Mouse (Mus musculus): ENCODE measurements around the gene Vasp. TPM values are rescaled to one million over a fixed set of nuclear protein-coding genes. Genes with fewer than 3 reads are reported as not detected.

The Vasp gene
- polyA plus RNA-seq, 1 experiment: 145 TPM

GRCm38 (mm10) chr7:19309278-19309883 lies 37.8 kb upstream of the Vasp start:
- Histone ChIP-seq H3K36me3 (ENCODE audit: control insufficient read depth, insufficient read depth) (no peaks in the 10 kb centered on the region), H3K4me3 (ENCODE audit: insufficient read depth, poor library complexity, severe bottlenecking) (peak overlapping the region; percentile 42), H3ac (ENCODE audit: control insufficient read depth, insufficient read length, low read depth) (peak overlapping the region; percentile 62), H3K79me3 (ENCODE audit: low read depth) (no peaks in the 10 kb centered on the region), H3K79me2 (ENCODE audit: control insufficient read depth, insufficient read depth) (no peaks in the 10 kb centered on the region), H3K27me3 (ENCODE audit: control insufficient read depth, insufficient read depth, insufficient read length) (no peaks in the 10 kb centered on the region)
- no peak for TF ChIP-seq CEBPB (IDR thresholded peaks at IDR 0.05; ENCODE audit: low read depth)

- Histone ChIP-seq H3ac (ENCODE audit: control insufficient read depth, insufficient read length, low read depth) (peak overlapping the region; percentile 28), H3K79me3 (ENCODE audit: low read depth) (no peaks in the 10 kb centered on the region), H3K36me3 (ENCODE audit: control insufficient read depth, insufficient read depth) (no peaks in the 10 kb centered on the region), H3K79me2 (ENCODE audit: control insufficient read depth, insufficient read depth) (no peaks in the 10 kb centered on the region), H3K27me3 (ENCODE audit: control insufficient read depth, insufficient read depth, insufficient read length) (no peaks in the 10 kb centered on the region), H3K4me3 (ENCODE audit: insufficient read depth, poor library complexity, severe bottlenecking) (peak overlapping the region; percentile 42)
- TF ChIP-seq FOSL1 (IDR thresholded peaks at IDR 0.05; ENCODE audit: insufficient read depth, low read length, poor library complexity, severe bottlenecking) (no peak), CTCF (IDR thresholded peaks at IDR 0.05; ENCODE audit: control insufficient read depth, insufficient read depth, insufficient read length) (no peak), MAX (IDR thresholded peaks at IDR 0.05) (peak; percentile 62), MYOG (IDR thresholded peaks at IDR 0.05; ENCODE audit: control insufficient read depth, extremely low read depth, insufficient read length) (no peak), MYOD1 (IDR thresholded peaks at IDR 0.05; ENCODE audit: control insufficient read depth, insufficient read length, low read depth) (no peak)
Measured at GRCm38 (mm10) chr7:19308454-19309277, 37.0 kb upstream of the Vasp start.

- H3K79me2 ChIP-seq (ENCODE audit: control insufficient read depth, insufficient read depth): no peaks in the 10 kb centered on the region
- H3K27me3 ChIP-seq (ENCODE audit: control insufficient read depth, insufficient read depth, insufficient read length): no peaks in the 10 kb centered on the region
- no peaks in the 10 kb centered on the region for H3K36me3 ChIP-seq (ENCODE audit: control insufficient read depth, insufficient read depth)
- TF ChIP-seq MYOD1 (IDR thresholded peaks at IDR 0.05; ENCODE audit: control insufficient read depth, insufficient read length, low read depth) (no peak), CTCF (IDR thresholded peaks at IDR 0.05; ENCODE audit: control insufficient read depth, insufficient read depth, insufficient read length) (no peak), MAX (IDR thresholded peaks at IDR 0.05) (no peak), MYOG (IDR thresholded peaks at IDR 0.05; ENCODE audit: control insufficient read depth, extremely low read depth, insufficient read length) (no peak), CEBPB (IDR thresholded peaks at IDR 0.05; ENCODE audit: low read depth) (no peak), USF1 (IDR thresholded peaks at IDR 0.05; ENCODE audit: low read depth) (no peak), FOSL1 (IDR thresholded peaks at IDR 0.05; ENCODE audit: insufficient read depth, low read length, poor library complexity, severe bottlenecking) (no peak)
- peak overlapping the region; percentile 42 for H3K4me3 ChIP-seq (ENCODE audit: insufficient read depth, poor library complexity, severe bottlenecking)
- H3K79me3 ChIP-seq (ENCODE audit: low read depth): no peaks in the 10 kb centered on the region
- H3ac ChIP-seq (ENCODE audit: control insufficient read depth, insufficient read length, low read depth): peak overlapping the region; percentile 28
Measured at GRCm38 (mm10) chr7:19307739-19308453, 36.3 kb upstream of the Vasp start.

- no peak for TF ChIP-seq USF1 (IDR thresholded peaks at IDR 0.05; ENCODE audit: low read depth)
- TF ChIP-seq MYOG (IDR thresholded peaks at IDR 0.05; ENCODE audit: control insufficient read depth, extremely low read depth, insufficient read length): no peak
- no peak for TF ChIP-seq CEBPB (IDR thresholded peaks at IDR 0.05; ENCODE audit: low read depth)
- TF ChIP-seq CTCF (IDR thresholded peaks at IDR 0.05; ENCODE audit: control insufficient read depth, insufficient read depth, insufficient read length): no peak
- TF ChIP-seq MAX (IDR thresholded peaks at IDR 0.05): no peak
- TF ChIP-seq MYOD1 (IDR thresholded peaks at IDR 0.05; ENCODE audit: control insufficient read depth, insufficient read length, low read depth): no peak
- no peak for TF ChIP-seq FOSL1 (IDR thresholded peaks at IDR 0.05; ENCODE audit: insufficient read depth, low read length, poor library complexity, severe bottlenecking)
- Histone ChIP-seq H3K79me2 (ENCODE audit: control insufficient read depth, insufficient read depth) (no peaks in the 10 kb centered on the region), H3ac (ENCODE audit: control insufficient read depth, insufficient read length, low read depth) (no peak overlapping the region), H3K27me3 (ENCODE audit: control insufficient read depth, insufficient read depth, insufficient read length) (no peaks in the 10 kb centered on the region), H3K79me3 (ENCODE audit: low read depth) (no peaks in the 10 kb centered on the region), H3K36me3 (ENCODE audit: control insufficient read depth, insufficient read depth) (no peaks in the 10 kb centered on the region), H3K4me3 (ENCODE audit: insufficient read depth, poor library complexity, severe bottlenecking) (no peak overlapping the region)
Measured at GRCm38 (mm10) chr7:19306819-19307738, 35.5 kb upstream of the Vasp start.

Data from C2C12 (cell line).